Mouse (Mus musculus) C3H10T1/2 (cell line): Measurements from ENCODE around the gene Gm17584. TPM values are rescaled to one million over a fixed set of nuclear protein-coding genes. Genes with fewer than 3 reads are reported as not detected.

Experiments
- polyA plus RNA-seq, 2 experiments: library from polyadenylated mRNA; unstranded; fragments of >200 nt; fragmentation: generic; extraction: Trizol; gene quantifications; one replicate each; pipeline ENCODE4 v1.2.1; 2012; ENCODE audit warnings: missing spikeins in 2 of 2

Gene Gm17584
- not detected for polyA plus RNA-seq

DNA sequence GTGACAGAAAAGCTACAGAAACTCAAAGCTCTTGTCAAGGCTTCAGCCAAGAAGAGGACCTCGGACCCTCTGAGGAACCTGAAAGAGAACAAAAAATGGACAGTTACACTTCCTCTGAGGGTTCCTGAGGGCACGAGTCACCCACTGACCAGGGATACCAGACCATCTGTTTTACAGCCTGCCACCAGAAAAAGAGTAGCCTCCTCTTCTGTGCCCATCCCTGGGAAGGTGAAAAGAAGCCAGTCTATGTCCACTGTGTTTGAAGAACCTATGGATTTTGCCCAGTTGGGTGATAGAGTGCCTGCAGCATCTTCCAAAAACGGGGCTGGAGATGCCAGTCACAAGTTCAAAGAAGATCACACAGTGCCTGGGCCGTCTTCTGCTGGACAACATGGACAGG, at the start of gene Gm17584:
Gm17584 (plus strand) TSS at position 301 of the 400 bp plus-strand sequence.

Other genes with a start within 250 kb of the Gm17584 start
- not detected for gene Gm17469, start 129.3 kb downstream of the Gm17584 start, polyA plus RNA-seq